Mouse (Mus musculus) ES-E14 (cell line): Measurements from ENCODE around the gene Taldo1.

Source experiments
- CHD2 ChIP-seq: IDR thresholded peaks from 2 replicates; pipeline ENCODE4 v1.6.1; 2014; ENCODE audit warnings: mild to moderate bottlenecking, low read depth, low read length, inconsistent platforms
- MAFK ChIP-seq: IDR thresholded peaks from 2 replicates; pipeline ENCODE4 v1.6.1; 2014; ENCODE audit warnings: mild to moderate bottlenecking, low read depth, low read length, inconsistent platforms; ENCODE audit not compliant: insufficient read depth
- ZC3H11A ChIP-seq: IDR thresholded peaks from 2 replicates; pipeline ENCODE4 v1.6.1; 2012; ENCODE audit warnings: low read depth, mild to moderate bottlenecking, inconsistent platforms, low read length, borderline replicate concordance

- TF ChIP-seq MAFK (no peak), CHD2 (no peak), ZC3H11A (no peak)
Observed at GRCm38 (mm10) chr7:141365049-141365445, 27.0 kb upstream of the Taldo1 start.
